Comparison of ENCODE assay signal across 8 mouse cellular contexts in the genomic region with DNA sequence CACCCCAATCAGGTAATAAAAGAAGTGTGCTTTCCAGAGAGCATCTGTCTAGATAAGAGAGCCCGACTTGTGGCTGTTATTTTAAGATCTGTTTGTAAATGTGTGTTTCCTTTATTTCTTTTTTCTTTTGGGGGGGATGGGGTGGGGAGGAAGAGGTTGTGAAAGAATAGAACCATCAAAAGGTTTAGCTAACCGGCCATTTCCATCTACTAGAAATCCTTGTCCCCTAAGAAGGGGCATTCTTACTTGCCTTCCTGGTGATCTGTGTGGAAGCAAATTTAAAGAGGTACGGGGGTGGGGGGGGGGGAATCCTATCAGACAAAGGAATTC. TPM values are rescaled to one million over a fixed set of nuclear protein-coding genes. Genes with fewer than 3 reads are reported as not detected.
DNase-seq lines count a peak whose midpoint lies in the region; ATAC-seq and TF ChIP-seq lines count a peak whose summit lies in the region.

No protein-coding gene starts in this region.

- ATAC-seq in limb, embryonic 15.5 days (ENCODE audit: insufficient number of reproducible peaks, low FRiP score, low TSS enrichment, low read depth): no peak
- ATAC-seq in stomach, postnatal 0 days (ENCODE audit: low FRiP score, low TSS enrichment): no peak

- no peaks in the 10 kb centered on the region for H3K36me3 ChIP-seq in testis, adult 2 months (ENCODE audit: control insufficient read depth, insufficient read depth, low read length)
- peaks cover 19% of the 10 kb centered on the region for H3K36me3 ChIP-seq in limb, embryonic 15.5 days
- no peaks in the 10 kb centered on the region for H3K36me3 ChIP-seq in stomach, postnatal 0 days (ENCODE audit: control insufficient read depth, insufficient read depth, low read length)

- H3K4me3 ChIP-seq in testis, adult 2 months (ENCODE audit: control insufficient read depth, low read depth, low read length): peak overlapping the region; percentile 94
- H3K4me3 ChIP-seq in limb, embryonic 15.5 days: peak overlapping the region; percentile 96
- H3K4me3 ChIP-seq in stomach, postnatal 0 days (ENCODE audit: low read depth, low read length): peak overlapping the region; percentile 89

- WGBS in limb, embryonic 15.5 days: 2% methylated on average over 3 of the region's 3 CpGs
- 4% methylated on average over 3 of the region's 3 CpGs for WGBS in stomach, postnatal 0 days

- no peak for TF ChIP-seq CTCF in testis, adult 2 months (IDR thresholded peaks at IDR 0.05; ENCODE audit: control insufficient read depth, insufficient read depth, insufficient replicate concordance, low read depth, low read length)
- TF ChIP-seq CTCF in stomach, postnatal 0 days (IDR thresholded peaks at IDR 0.05; ENCODE audit: low read depth): no peak

- no peaks in the 10 kb centered on the region for H3K27me3 ChIP-seq in testis, adult 2 months (ENCODE audit: control insufficient read depth, insufficient read depth, low read length)
- no peaks in the 10 kb centered on the region for H3K27me3 ChIP-seq in limb, embryonic 15.5 days
- no peaks in the 10 kb centered on the region for H3K27me3 ChIP-seq in stomach, postnatal 0 days (ENCODE audit: control insufficient read depth, insufficient read depth, low read length)

- H3K9me3 ChIP-seq in limb, embryonic 15.5 days: no peaks in the 10 kb centered on the region
- H3K9me3 ChIP-seq in stomach, postnatal 0 days (ENCODE audit: control insufficient read depth, low read length): no peaks in the 10 kb centered on the region

- H3K27ac ChIP-seq in testis, adult 2 months (ENCODE audit: control insufficient read depth, insufficient read depth, low read depth, low read length): no peak overlapping the region
- 0 out of 2 replicates have a peak overlapping the region, but pooled peaks have one; percentile 99 for H3K27ac ChIP-seq in limb, embryonic 15.5 days
- no peak overlapping the region for H3K27ac ChIP-seq in stomach, postnatal 0 days (replicated peaks)

- H3K4me2 ChIP-seq in limb, embryonic 15.5 days: peak overlapping the region; percentile 87
- H3K4me2 ChIP-seq in stomach, postnatal 0 days (replicated peaks; ENCODE audit: low read depth): peak overlapping the region; percentile 93

- peak overlapping the region; percentile 97 for H3K9ac ChIP-seq in limb, embryonic 15.5 days
- H3K9ac ChIP-seq in stomach, postnatal 0 days (ENCODE audit: low read length): peak overlapping the region; percentile 96

- TF ChIP-seq POLR2A in testis, adult 2 months (IDR thresholded peaks at IDR 0.05; ENCODE audit: control insufficient read depth, low read depth, low read length): no peak

- no peak for TF ChIP-seq EP300 in stomach, postnatal 0 days (optimal IDR thresholded peaks at IDR 0.05)

- H3K4me1 ChIP-seq in testis, adult 2 months (ENCODE audit: control insufficient read depth, insufficient read depth, low read length): peaks cover 13% of the 10 kb centered on the region
- peaks cover 22% of the 10 kb centered on the region for H3K4me1 ChIP-seq in limb, embryonic 15.5 days
- no peaks in the 10 kb centered on the region for H3K4me1 ChIP-seq in stomach, postnatal 0 days (replicated peaks; ENCODE audit: control insufficient read depth, insufficient read depth)

- peak; percentile 4 for DNase-seq in embryo, embryonic 10.5 days (ENCODE audit: low spot score)
- no peak for DNase-seq in embryo, embryonic 9.5 days (ENCODE audit: extremely low spot score)
- no peak for DNase-seq in testis, postnatal 10 days (ENCODE audit: low spot score)
- DNase-seq in stomach, postnatal 0 days (ENCODE audit: low spot score): no peak
- no peak for DNase-seq in adrenal gland, postnatal 25 days
- DNase-seq in frontal cortex, adult 2 months (ENCODE audit: extremely low spot score in 1 of 2, low spot score in 1 of 2): no peak

RNA-seq across cellular contexts. Expression of a gene that starts 1.3 kb away (rescaled TPM):
- polyA plus RNA-seq in testis, adult 2 months (2012; rRNA removed): 11.9 and 14.4 TPM in 2 replicates
- polyA plus RNA-seq in limb, embryonic 15.5 days (2015; fragmentation: Nextera tagmentation; extraction: Ambion mirVana): 12.3 and 13.5 TPM in 2 replicates
- polyA plus RNA-seq in stomach, postnatal 0 days (2015; fragmentation: Nextera tagmentation; extraction: Ambion mirVana): 7.9 and 10.5 TPM in 2 replicates
- 45.6 and 54.7 TPM in 2 replicates for total RNA-seq in adrenal gland, postnatal 25 days (2021)
- polyA plus RNA-seq in frontal cortex, adult 2 months (2012; rRNA removed): 13.4 and 14.4 TPM in 2 replicates
